Mouse (Mus musculus): ENCODE measurements around the gene Abcd2.

- TF ChIP-seq POLR2A (IDR thresholded peaks at IDR 0.05; ENCODE audit: borderline replicate concordance, insufficient read depth, low read length) (no peak), CTCF (IDR thresholded peaks at IDR 0.05; ENCODE audit: borderline replicate concordance, insufficient read depth, low read depth, low read length) (no peak)
Measured at GRCm38 (mm10) chr15:91237294-91237693, 45.7 kb upstream of the Abcd2 start.
